Mouse (Mus musculus): Measurements from ENCODE around the gene Tufm. TPM values are rescaled to one million over a fixed set of nuclear protein-coding genes. Genes with fewer than 3 reads are reported as not detected.

Gene Tufm
- polyA plus RNA-seq, 1 experiment from 2014 or later = 140 TPM

DNA sequence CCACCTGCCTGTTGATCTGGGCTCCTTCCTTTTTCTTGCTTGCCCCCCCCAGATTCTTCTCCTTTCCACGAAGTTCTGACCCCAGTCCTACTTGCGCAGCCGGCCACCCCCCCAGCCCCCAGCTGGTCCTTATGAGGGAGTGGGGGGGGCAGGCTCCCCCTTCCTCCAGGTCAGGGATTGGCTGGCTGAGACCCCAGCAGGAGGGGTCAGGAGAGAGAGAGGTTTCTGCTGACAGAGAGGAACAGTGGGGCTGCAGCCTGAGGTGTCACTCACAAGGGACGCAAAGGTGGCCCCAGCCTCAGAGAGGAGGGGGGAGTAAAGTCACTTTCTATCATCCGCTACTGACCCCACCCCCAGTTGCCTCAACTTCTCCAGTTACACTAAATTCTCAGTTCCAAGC lies 24.2 kb upstream of the Tufm start, which contains the start of gene Atp2a1:
TSS of gene Atp2a1 (minus strand) at position 105 of the 400 bp plus-strand sequence.
- Histone ChIP-seq H3K4me3 (ENCODE audit: low read depth, low read length) (no peak within 1 kb of the TSS), H3K36me3 (ENCODE audit: control insufficient read depth, insufficient read depth, low read length) (peaks cover 3% of the 10 kb centered on the region; the same call in 1 of the 2 replicates), H3K4me1 (replicated peaks; ENCODE audit: control insufficient read depth, insufficient read depth, low read length) (no peaks in the 10 kb centered on the region), H3K9ac (ENCODE audit: low read depth, low read length) (no peak within 1 kb of the TSS), H3K27ac (ENCODE audit: low read depth, low read length) (no peak within 1 kb of the TSS), H3K9me3 (ENCODE audit: control insufficient read depth, low read length) (no peaks in the 10 kb centered on the region), H3K4me2 (replicated peaks; ENCODE audit: low read depth, low read length) (no peak within 1 kb of the TSS; the same call in 1 of the 2 replicates), H3K27me3 (ENCODE audit: control insufficient read depth, insufficient read depth, low read length) (no peaks in the 10 kb centered on the region)
- WGBS = 41% methylated on average over 5 of the region's 5 CpGs
- no peak for ATAC-seq (ENCODE audit: low FRiP score)
- no peak for DNase-seq (ENCODE audit: low spot score)

DNA sequence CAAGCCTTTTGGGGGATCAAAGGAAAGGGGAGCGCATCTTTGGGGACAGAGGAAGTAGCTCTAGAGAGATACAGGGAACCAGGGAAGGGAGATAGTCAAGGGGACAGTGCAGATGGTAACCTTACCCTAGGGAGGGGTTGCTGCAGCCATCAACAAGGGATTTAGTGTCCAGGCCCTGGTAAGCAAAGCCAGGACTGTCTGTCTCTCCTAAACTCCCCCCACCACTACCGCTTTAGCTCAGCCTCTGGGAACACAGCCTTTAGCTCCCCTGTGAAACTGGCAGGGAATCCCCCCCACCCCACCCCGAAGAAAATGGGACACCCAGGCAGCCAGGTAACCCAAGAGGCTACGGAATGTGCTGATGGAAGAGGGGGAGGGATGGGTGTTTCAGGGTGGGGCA lies 23.6 kb upstream of the Tufm start:
- ATAC-seq (ENCODE audit: low FRiP score) (no peak), DNase-seq (ENCODE audit: low spot score) (no peak)
- Histone ChIP-seq H3K27ac (ENCODE audit: low read depth, low read length) (no peak overlapping the region), H3K9me3 (ENCODE audit: control insufficient read depth, low read length) (no peaks in the 10 kb centered on the region), H3K9ac (ENCODE audit: low read depth, low read length) (no peak overlapping the region), H3K4me3 (ENCODE audit: low read depth, low read length) (no peak overlapping the region), H3K27me3 (ENCODE audit: control insufficient read depth, insufficient read depth, low read length) (no peaks in the 10 kb centered on the region), H3K4me1 (replicated peaks; ENCODE audit: control insufficient read depth, insufficient read depth, low read length) (no peaks in the 10 kb centered on the region), H3K4me2 (replicated peaks; ENCODE audit: low read depth, low read length) (no peak overlapping the region), H3K36me3 (ENCODE audit: control insufficient read depth, insufficient read depth, low read length) (peaks cover 6% of the 10 kb centered on the region; the same call in 1 of the 2 replicates)
- WGBS = 69% methylated on average over 4 of the region's 4 CpGs

DNA sequence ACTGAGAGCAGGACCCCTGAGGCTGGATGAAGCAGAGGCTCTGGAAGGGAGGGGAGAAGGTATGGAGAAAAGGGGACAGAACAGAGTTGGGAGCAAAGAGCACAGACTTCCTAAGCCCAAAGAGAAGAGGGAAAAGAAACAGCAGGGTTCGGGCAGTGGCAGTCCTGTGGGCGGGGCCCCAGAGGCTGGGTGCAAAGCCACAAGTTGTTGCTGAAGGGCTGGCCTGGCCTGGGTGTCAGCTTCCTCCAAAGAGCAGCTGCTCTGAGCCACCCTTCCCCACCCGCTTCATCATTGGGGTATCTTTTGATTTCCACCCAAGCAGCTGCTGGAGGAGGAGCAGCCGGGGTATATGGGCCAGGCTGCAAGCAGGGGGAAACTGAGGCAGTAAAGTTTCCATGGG lies 23.0 kb upstream of the Tufm start:
- H3K27ac ChIP-seq (ENCODE audit: low read depth, low read length) = no peak overlapping the region
- WGBS = 50% methylated on average over 4 of the region's 4 CpGs
- no peak overlapping the region for H3K9ac ChIP-seq (ENCODE audit: low read depth, low read length)
- peaks cover 6% of the 10 kb centered on the region; the same call in 1 of the 2 replicates for H3K36me3 ChIP-seq (ENCODE audit: control insufficient read depth, insufficient read depth, low read length)
- no peaks in the 10 kb centered on the region for H3K27me3 ChIP-seq (ENCODE audit: control insufficient read depth, insufficient read depth, low read length)
- no peaks in the 10 kb centered on the region for H3K4me1 ChIP-seq (replicated peaks; ENCODE audit: control insufficient read depth, insufficient read depth, low read length)
- DNase-seq (ENCODE audit: low spot score) (no peak), ATAC-seq (ENCODE audit: low FRiP score) (no peak)
- no peak overlapping the region for H3K4me2 ChIP-seq (replicated peaks; ENCODE audit: low read depth, low read length)
- no peaks in the 10 kb centered on the region for H3K9me3 ChIP-seq (ENCODE audit: control insufficient read depth, low read length)
- H3K4me3 ChIP-seq (ENCODE audit: low read depth, low read length) = no peak overlapping the region

DNA sequence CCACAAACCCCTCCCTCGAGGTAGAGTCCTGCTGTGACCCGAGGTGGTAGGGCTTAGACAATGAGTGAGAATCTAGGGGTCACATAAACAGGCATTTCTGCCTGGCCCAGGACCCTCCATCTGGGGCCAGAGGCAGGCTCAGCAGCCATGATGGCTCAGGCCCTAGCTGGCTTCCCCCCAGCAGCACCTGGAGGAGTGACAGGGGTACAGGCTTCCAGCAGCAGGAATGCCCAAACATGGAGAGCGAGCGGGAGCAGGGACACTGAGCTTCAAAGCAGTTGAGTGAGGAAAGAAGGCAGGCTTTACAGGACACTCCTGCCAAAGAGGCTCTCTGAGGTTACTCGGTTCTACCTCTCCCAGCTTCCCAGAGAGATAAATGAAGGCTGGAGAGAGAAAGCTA lies 22.3 kb upstream of the Tufm start:
- DNase-seq (ENCODE audit: low spot score) = no peak

DNA sequence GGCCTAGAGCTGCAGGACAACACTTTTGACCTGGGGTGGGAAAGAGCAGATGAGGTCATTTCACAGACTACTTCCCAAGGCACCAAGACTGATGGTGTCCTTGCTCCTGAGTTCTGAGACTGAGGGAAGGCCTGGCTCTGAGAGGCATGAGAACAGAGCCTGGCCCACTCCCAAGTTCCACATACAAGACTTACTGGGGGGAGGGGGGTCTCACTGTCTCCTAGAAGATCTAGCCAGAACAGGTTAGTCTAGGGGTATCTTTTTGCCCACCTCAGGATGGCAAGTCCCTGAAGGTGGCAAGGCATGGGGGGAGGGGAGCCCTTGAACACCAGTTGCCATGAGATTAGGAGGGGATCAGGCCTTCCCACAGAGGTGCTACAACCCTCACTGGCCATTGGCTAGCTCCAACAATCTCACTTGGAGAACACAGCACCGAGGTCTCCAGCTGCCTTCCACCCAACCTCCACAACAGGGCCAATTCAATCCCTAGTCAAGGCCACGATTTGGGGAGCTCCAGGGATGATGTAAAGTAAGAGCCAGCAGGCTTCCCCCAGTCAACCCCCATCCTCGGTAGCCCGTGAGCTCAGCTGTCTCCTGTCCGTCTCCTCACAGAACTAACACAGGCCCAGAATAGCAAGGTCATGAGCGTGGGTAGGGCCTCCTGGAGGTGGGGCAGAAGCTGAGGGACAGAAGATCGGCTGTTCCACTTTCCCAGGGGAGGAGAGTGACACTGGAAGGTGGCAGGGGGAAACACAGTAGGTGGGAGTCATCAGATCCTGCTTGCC lies 21.7 kb upstream of the Tufm start:
- no peak for ATAC-seq (ENCODE audit: low FRiP score)
- no peaks in the 10 kb centered on the region for H3K27me3 ChIP-seq (ENCODE audit: control insufficient read depth, insufficient read depth, low read length)
- peaks cover 6% of the 10 kb centered on the region; the same call in 1 of the 2 replicates for H3K36me3 ChIP-seq (ENCODE audit: control insufficient read depth, insufficient read depth, low read length)
- H3K4me3 ChIP-seq (ENCODE audit: low read depth, low read length) = no peak overlapping the region
- H3K9me3 ChIP-seq (ENCODE audit: control insufficient read depth, low read length) = no peaks in the 10 kb centered on the region
- H3K9ac ChIP-seq (ENCODE audit: low read depth, low read length) = no peak overlapping the region
- no peaks in the 10 kb centered on the region for H3K4me1 ChIP-seq (replicated peaks; ENCODE audit: control insufficient read depth, insufficient read depth, low read length)
- H3K4me2 ChIP-seq (replicated peaks; ENCODE audit: low read depth, low read length) = no peak overlapping the region
- DNase-seq (ENCODE audit: low spot score) = no peak
- 61% methylated on average over 7 of the region's 7 CpGs for WGBS
- H3K27ac ChIP-seq (ENCODE audit: low read depth, low read length) = no peak overlapping the region

More for the DNA sequence above, 22.3 kb upstream of the Tufm start:
- H3K4me2 ChIP-seq (replicated peaks; ENCODE audit: low read depth, low read length) = no peak overlapping the region
- H3K9me3 ChIP-seq (ENCODE audit: control insufficient read depth, low read length) = no peaks in the 10 kb centered on the region
- H3K27ac ChIP-seq (ENCODE audit: low read depth, low read length) = no peak overlapping the region
- no peak for ATAC-seq (ENCODE audit: low FRiP score)
- H3K9ac ChIP-seq (ENCODE audit: low read depth, low read length) = no peak overlapping the region
- peaks cover 6% of the 10 kb centered on the region; the same call in 1 of the 2 replicates for H3K36me3 ChIP-seq (ENCODE audit: control insufficient read depth, insufficient read depth, low read length)
- WGBS = 42% methylated on average over 5 of the region's 5 CpGs
- H3K4me3 ChIP-seq (ENCODE audit: low read depth, low read length) = no peak overlapping the region
- H3K4me1 ChIP-seq (replicated peaks; ENCODE audit: control insufficient read depth, insufficient read depth, low read length) = no peaks in the 10 kb centered on the region
- no peaks in the 10 kb centered on the region for H3K27me3 ChIP-seq (ENCODE audit: control insufficient read depth, insufficient read depth, low read length)

DNA sequence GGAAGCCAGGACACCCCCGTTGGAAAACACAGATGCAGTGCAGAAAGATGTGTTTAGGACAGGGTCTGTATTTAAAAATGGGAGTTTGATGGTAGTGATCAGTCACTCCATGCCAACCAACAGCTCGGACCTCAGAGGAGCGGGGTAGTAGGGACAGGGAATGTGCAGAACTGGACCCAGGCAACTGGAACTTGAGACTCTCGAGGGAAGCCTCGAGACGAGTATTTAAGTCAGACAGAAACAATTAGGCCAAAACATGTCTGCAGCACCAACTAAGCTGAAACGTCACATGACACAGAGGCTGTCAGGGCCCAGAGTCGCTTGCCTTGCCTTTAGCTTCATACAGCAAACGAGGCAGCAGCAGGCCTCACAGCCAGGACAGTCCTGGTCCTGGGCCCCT lies 21.0 kb upstream of the Tufm start:
- no peak overlapping the region for H3K4me3 ChIP-seq (ENCODE audit: low read depth, low read length)
- DNase-seq (ENCODE audit: low spot score) (no peak), ATAC-seq (ENCODE audit: low FRiP score) (no peak)
- H3K4me2 ChIP-seq (replicated peaks; ENCODE audit: low read depth, low read length) = no peak overlapping the region
- no peak overlapping the region for H3K9ac ChIP-seq (ENCODE audit: low read depth, low read length)
- 72% methylated on average over 9 of the region's 9 CpGs for WGBS
- no peaks in the 10 kb centered on the region for H3K27me3 ChIP-seq (ENCODE audit: control insufficient read depth, insufficient read depth, low read length)
- no peaks in the 10 kb centered on the region for H3K9me3 ChIP-seq (ENCODE audit: control insufficient read depth, low read length)
- H3K36me3 ChIP-seq (ENCODE audit: control insufficient read depth, insufficient read depth, low read length) = peaks cover 6% of the 10 kb centered on the region; the same call in 1 of the 2 replicates
- no peak overlapping the region for H3K27ac ChIP-seq (ENCODE audit: low read depth, low read length)
- no peaks in the 10 kb centered on the region for H3K4me1 ChIP-seq (replicated peaks; ENCODE audit: control insufficient read depth, insufficient read depth, low read length)

DNA sequence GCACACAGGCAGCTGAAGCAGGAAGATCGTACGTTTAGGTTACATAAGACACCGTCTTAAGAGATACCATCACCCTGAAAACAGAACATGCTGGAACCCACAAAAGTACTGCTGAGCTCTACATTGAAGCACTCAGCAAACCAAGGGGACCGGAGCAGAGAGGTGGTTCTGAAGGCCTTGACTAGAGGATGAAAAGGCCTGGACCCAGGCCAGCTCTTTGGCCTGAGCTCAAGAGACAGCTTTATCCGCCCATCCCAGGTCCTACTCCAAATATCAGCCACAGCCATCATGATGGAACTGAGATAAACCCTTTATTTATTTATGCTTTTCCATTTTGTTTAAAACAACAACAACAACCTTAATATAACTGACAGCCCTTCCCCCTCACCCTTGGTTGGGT lies 20.5 kb upstream of the Tufm start:
- Histone ChIP-seq H3K36me3 (ENCODE audit: control insufficient read depth, insufficient read depth, low read length) (peaks cover 8% of the 10 kb centered on the region), H3K4me2 (replicated peaks; ENCODE audit: low read depth, low read length) (no peak overlapping the region), H3K27me3 (ENCODE audit: control insufficient read depth, insufficient read depth, low read length) (no peaks in the 10 kb centered on the region), H3K4me3 (ENCODE audit: low read depth, low read length) (no peak overlapping the region), H3K27ac (ENCODE audit: low read depth, low read length) (no peak overlapping the region), H3K4me1 (replicated peaks; ENCODE audit: control insufficient read depth, insufficient read depth, low read length) (no peaks in the 10 kb centered on the region), H3K9me3 (ENCODE audit: control insufficient read depth, low read length) (no peaks in the 10 kb centered on the region), H3K9ac (ENCODE audit: low read depth, low read length) (no peak overlapping the region)
- no peak for DNase-seq (ENCODE audit: low spot score)
- ATAC-seq (ENCODE audit: low FRiP score) = no peak
- 92% methylated on average over 5 of the region's 5 CpGs for WGBS

DNA sequence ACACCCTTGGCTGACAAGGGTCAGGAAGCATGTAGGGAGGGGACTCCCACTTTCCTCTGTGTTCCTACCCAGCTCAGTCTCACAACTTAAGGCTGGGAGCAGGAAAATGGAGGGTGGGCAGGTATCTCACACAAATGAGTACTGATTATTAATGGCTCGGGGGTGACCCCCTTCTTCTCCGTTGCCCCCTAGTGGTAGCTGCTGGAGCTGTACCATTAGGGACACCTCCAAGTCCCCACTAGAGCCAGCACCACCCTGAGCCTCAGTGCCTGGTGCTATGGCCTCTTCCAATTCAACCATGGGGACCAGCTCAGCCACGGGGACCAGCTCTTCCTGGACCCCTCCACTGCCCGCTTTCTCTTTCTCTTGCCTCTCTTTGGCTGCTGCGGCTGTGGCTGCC lies 19.9 kb upstream of the Tufm start:
- no peak for ATAC-seq (ENCODE audit: low FRiP score)
- H3K36me3 ChIP-seq (ENCODE audit: control insufficient read depth, insufficient read depth, low read length) = peaks cover 12% of the 10 kb centered on the region
- 72% methylated on average over 5 of the region's 5 CpGs for WGBS

More for the DNA sequence above, 19.9 kb upstream of the Tufm start:
- Histone ChIP-seq H3K4me3 (ENCODE audit: low read depth, low read length) (no peak overlapping the region), H3K27me3 (ENCODE audit: control insufficient read depth, insufficient read depth, low read length) (no peaks in the 10 kb centered on the region), H3K9ac (ENCODE audit: low read depth, low read length) (no peak overlapping the region), H3K4me2 (replicated peaks; ENCODE audit: low read depth, low read length) (no peak overlapping the region), H3K9me3 (ENCODE audit: control insufficient read depth, low read length) (no peaks in the 10 kb centered on the region), H3K27ac (ENCODE audit: low read depth, low read length) (no peak overlapping the region), H3K4me1 (replicated peaks; ENCODE audit: control insufficient read depth, insufficient read depth, low read length) (no peaks in the 10 kb centered on the region)
- peak; percentile 51 for DNase-seq (ENCODE audit: low spot score)

Measured in hindbrain, embryonic 11.5 days (tissue).